Mouse (Mus musculus) embryonic facial prominence, embryonic 11.5 days (tissue): ENCODE measurements at regions not wholly inside any gene's neighbourhood (a gene's known extent, or its start where the extent isn't known, plus 50 kb on each side); places are given as distances from the start of the nearest gene placed in this dataset.

ENCODE experiments used
- ATAC-seq: fragments of 200-750 bp; cut with Nextera tagmentation; replicated peaks from 2 replicates; pipeline ENCODE4 v1.8.0; 2017; ENCODE audit warnings: low read depth; ENCODE audit not compliant: insufficient number of reproducible peaks, low FRiP score, low TSS enrichment
- DNase-seq: peaks from one replicate; pipeline ENCODE4 v3.0.0-alpha.2; 2015; ENCODE audit warnings: low spot score
- H3K27ac ChIP-seq: fragments of 300-500 bp; sonication (generic); replicated peaks from 2 replicates; pipeline ENCODE4 v1.5.1; 2014; ENCODE audit warnings: mild to moderate bottlenecking, low read depth, low read length, control low read depth
- H3K27me3 ChIP-seq: fragments of 300-500 bp; sonication (generic); 2 replicates; pipeline ENCODE4 v1.6.1; 2014; ENCODE audit warnings: mild to moderate bottlenecking, low read length, moderate library complexity, mixed read lengths; ENCODE audit not compliant: control insufficient read depth, insufficient read depth
- H3K36me3 ChIP-seq: fragments of 300-500 bp; sonication (generic); replicated peaks from 2 replicates; pipeline ENCODE4 v1.6.1; 2014; ENCODE audit warnings: low read depth, mild to moderate bottlenecking, low read length, moderate library complexity, mixed read lengths; ENCODE audit not compliant: control insufficient read depth, insufficient read depth
- H3K4me1 ChIP-seq: fragments of 300-500 bp; sonication (generic); 2 replicates; pipeline ENCODE4 v1.6.1; 2014; ENCODE audit warnings: low read length, mixed read lengths; ENCODE audit not compliant: control insufficient read depth, insufficient read depth
- H3K4me2 ChIP-seq: fragments of 300-500 bp; sonication (generic); 2 replicates; pipeline ENCODE4 v1.6.1; 2014; ENCODE audit warnings: low read depth, mild to moderate bottlenecking, control low read depth, low read length, moderate library complexity
- H3K4me3 ChIP-seq: fragments of 300-500 bp; sonication (generic); 2 replicates; pipeline ENCODE4 v1.5.1; 2014; ENCODE audit warnings: low read depth, low read length, control low read depth
- H3K9ac ChIP-seq: fragments of 300-500 bp; sonication (generic); replicated peaks from 2 replicates; pipeline ENCODE4 v1.6.1; 2014; ENCODE audit warnings: mild to moderate bottlenecking, control low read depth, low read length
- H3K9me3 ChIP-seq: fragments of 300-500 bp; sonication (generic); replicated peaks from 2 replicates; pipeline ENCODE4 v1.6.1; 2016; ENCODE audit warnings: mild to moderate bottlenecking, low read length, inconsistent platforms, mixed read lengths; ENCODE audit not compliant: control insufficient read depth
- WGBS: fragments of 180-500 bp; shearing (Covaris S2); extraction: QIAGEN DNeasy Blood & Tissue Kit; methylation state at CpG from one replicate; pipeline ENCODE4 v1.1.7; 2014; 5-methylcytosine and 5-hydroxymethylcytosine counted together

DNA sequence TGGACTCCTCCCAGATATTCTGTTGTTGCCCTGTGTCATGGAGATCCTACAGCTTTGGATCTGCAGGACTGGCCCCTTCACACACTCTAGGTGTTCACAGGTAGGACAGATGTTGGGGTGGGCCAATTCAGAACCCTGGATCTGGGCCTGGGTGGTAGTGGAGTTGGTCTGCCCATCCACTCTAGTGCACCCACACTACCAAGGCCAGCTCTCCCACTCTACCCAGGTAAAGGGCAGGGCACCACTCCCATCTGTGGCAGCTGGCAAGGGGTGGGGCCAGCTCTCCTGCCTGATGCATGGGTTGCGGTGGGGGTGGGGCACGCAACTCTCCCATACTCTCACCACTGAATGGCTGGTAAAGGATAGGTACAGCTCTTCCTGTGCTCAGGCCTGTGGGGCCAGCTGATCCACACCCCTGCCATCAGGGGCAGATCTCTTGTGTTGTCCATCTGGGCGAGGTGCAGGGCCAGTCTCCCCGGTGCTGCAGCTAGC, 76.5 kb downstream of the Gja1 start:
- DNase-seq (no peak), ATAC-seq (no peak)
- WGBS, result 85% methylated on average over 4 of the region's 4 CpGs
- H3K4me2 ChIP-seq, result no peak overlapping the region
- no peaks in the 10 kb centered on the region for H3K36me3 ChIP-seq
- H3K4me1 ChIP-seq, result no peaks in the 10 kb centered on the region
- H3K27me3 ChIP-seq, result no peaks in the 10 kb centered on the region
- H3K4me3 ChIP-seq, result no peak overlapping the region
- H3K27ac ChIP-seq, result no peak overlapping the region
- H3K9ac ChIP-seq, result no peak overlapping the region
- no peaks in the 10 kb centered on the region for H3K9me3 ChIP-seq

DNA sequence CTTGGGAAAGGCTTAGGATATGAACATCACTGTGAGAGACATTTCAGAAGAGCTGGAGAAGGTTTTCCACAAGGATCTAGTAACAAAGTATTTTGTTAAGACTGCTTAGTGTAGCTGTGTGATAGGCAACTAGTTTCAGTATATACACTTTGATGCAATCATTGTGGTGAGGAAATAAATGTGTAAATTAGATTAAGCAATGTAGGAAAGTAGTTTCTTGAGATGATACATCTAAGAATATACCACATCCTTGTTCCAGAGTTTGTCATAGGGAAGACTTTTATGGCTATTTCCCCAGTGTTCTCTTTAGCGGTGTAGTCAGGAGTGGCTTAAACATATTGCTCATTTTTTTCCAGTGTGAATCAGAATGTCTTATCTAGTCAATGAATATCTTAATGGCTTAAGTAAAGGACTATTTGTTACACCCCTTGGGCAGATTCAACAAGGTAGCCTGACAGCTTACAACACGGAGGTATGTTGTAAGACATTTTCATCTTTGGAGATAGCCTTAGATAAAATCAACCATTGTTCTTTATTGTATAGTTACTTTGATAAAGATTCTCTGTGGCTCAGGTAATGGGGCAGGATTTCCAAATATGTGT, 78.8 kb downstream of the Gja1 start:
- no peaks in the 10 kb centered on the region for H3K27me3 ChIP-seq
- no peak overlapping the region for H3K4me2 ChIP-seq
- ATAC-seq, result no peak
- WGBS, result 90% methylated on average over 2 of the region's 2 CpGs
- no peak overlapping the region for H3K4me3 ChIP-seq
- no peaks in the 10 kb centered on the region for H3K9me3 ChIP-seq
- no peak for DNase-seq
- H3K27ac ChIP-seq, result no peak overlapping the region
- no peak overlapping the region for H3K9ac ChIP-seq
- H3K4me1 ChIP-seq, result no peaks in the 10 kb centered on the region
- H3K36me3 ChIP-seq, result no peaks in the 10 kb centered on the region

DNA sequence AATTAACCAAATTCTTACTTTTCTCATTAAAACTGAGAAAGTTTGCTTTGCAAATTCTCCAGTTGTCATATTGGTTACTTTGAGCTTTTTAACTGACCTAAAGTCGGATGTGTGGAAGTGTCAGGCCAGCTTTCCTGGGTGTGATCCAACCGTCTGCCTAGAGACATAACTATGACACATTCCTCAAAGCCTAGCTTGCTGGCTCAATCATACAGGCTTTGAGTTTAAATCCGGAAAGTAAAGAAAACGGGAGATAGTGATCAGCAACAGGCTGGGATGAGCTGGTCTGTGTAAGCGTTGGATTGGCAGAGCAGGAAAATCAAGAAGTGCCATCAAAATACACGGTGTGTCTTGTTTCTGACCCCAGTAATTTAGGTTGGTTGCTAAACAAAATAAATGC, 91.4 kb downstream of the Gja1 start:
- Histone ChIP-seq H3K27ac (0 out of 2 replicates have a peak overlapping the region, but pooled peaks have one; percentile 23), H3K4me3 (no peak overlapping the region), H3K9ac (no peak overlapping the region), H3K27me3 (no peaks in the 10 kb centered on the region), H3K4me1 (no peaks in the 10 kb centered on the region), H3K4me2 (no peak overlapping the region), H3K36me3 (no peaks in the 10 kb centered on the region), H3K9me3 (no peaks in the 10 kb centered on the region)
- ATAC-seq (no peak), DNase-seq (peak; percentile 21)
- 27% methylated on average over 6 of the region's 6 CpGs for WGBS

DNA sequence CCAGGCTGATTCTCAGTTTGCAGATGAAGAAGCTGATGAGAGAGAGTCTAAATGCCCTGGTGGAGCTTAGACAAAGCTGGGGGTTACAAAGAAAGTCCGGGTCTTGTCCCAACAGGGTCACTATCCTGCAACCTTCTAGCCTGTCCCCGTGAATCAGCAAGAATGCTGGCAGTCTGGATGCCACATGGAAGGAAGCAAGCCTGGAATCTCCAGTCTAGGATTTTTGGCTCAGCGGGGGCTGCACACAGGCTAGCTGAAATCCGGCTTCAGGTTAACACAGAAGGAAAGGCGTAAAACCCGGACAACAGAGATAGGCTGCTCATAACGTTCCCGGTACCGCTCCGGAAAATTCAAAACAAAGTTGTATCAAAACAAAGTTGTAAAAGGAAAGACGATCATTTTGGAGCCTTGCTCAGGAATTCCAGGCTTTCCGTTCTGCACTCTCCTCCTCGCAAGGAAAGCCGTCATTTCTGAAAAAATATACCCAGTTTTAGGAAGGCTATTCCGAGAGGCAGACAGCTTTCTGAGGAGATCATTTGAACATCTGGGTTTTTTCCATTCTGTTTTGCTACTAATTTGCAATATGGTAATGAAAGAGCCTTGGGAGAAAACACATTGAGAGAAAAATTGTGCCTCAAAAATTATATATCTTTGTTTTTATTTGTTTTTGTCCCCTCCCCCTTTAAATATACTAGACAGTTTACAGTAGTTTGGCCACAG, 92.0 kb downstream of the Gja1 start:
- Histone ChIP-seq H3K9ac (peak overlapping the region; percentile 26), H3K4me2 (peak overlapping the region; percentile 2), H3K9me3 (no peaks in the 10 kb centered on the region), H3K4me1 (no peaks in the 10 kb centered on the region), H3K4me3 (peak overlapping the region; percentile 3; the same call in 1 of the 2 replicates), H3K27ac (peak overlapping the region; percentile 23; the same call in 1 of the 2 replicates), H3K36me3 (no peaks in the 10 kb centered on the region), H3K27me3 (no peaks in the 10 kb centered on the region)
- no peak for ATAC-seq
- WGBS, result 24% methylated on average over 15 of the region's 15 CpGs
- peak; percentile 70 for DNase-seq

DNA sequence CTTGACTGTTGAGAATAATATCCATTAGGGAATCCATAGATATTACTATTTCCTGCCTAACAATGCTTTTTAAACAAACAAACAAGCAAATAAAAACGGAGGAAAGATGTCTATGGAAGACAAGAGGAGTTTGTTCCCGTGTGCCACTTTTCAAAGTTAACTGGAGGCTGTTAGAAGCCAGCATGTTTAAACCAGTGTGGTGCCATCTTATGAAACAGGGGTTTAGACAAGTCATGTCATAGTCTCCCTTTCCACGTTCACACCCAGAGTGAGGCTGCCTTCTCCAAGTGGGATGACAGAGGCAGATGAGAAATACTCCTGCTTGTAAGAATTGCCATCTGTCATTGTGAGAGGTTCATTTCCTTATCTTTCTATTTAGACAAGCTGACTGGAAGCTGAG, 92.8 kb downstream of the Gja1 start:
- Histone ChIP-seq H3K4me1 (no peaks in the 10 kb centered on the region), H3K4me3 (no peak overlapping the region), H3K36me3 (no peaks in the 10 kb centered on the region), H3K4me2 (no peak overlapping the region), H3K9ac (no peak overlapping the region), H3K9me3 (no peaks in the 10 kb centered on the region), H3K27me3 (no peaks in the 10 kb centered on the region), H3K27ac (no peak overlapping the region)
- no peak for DNase-seq
- WGBS, result 72% methylated on average over 3 of the region's 3 CpGs
- no peak for ATAC-seq

DNA sequence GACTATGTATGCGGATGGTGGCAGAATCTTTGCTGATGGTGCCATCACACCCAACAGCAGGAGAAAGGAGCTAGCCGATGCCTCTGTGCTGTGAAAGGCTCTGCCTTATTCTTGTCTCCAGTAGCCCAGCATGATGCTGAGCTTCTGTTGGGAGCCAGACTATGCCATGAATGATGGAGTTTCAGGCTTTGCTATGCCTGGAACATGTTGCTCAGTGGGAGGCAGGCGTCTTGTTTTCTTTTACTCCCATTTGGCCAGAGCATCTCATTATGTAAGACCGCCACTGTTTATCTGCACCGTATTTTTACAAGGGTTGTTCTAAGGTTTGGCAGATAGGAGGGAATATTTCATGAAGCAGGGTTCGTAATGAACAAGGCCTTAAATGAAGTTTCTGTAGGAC, 97.8 kb downstream of the Gja1 start:
- 76% methylated on average over 6 of the region's 6 CpGs for WGBS
- no peak for ATAC-seq

DNA sequence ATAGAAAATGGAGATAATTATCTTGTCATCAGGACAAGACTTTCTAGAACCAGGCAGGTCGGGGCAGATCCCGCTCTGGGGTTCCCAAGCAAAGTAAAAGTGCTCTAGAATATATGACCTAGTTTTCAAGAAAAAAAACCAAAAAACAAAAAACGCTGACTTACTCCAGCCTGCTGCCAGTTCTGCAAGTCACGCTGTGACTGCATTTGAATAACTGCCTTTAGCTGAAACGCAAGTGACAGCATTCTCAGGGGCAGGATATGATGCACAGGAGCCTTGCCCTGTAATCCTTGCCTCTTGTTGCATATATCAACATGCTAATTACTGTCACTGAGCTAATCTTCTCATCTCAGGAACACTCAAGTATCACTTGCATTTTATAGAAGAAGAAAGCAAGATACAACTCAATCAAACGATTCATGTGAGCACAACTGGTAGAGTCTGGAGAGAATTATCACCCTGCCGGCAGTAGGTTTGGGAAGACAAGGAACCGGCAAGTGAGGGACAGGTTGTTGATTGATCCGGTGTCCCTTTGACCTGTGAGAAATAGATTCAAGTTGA, 105.1 kb downstream of the Gja1 start:
- no peaks in the 10 kb centered on the region for H3K36me3 ChIP-seq
- H3K9ac ChIP-seq, result no peak overlapping the region
- peak; percentile 19 for DNase-seq
- WGBS, result 46% methylated on average over 9 of the region's 9 CpGs
- H3K4me2 ChIP-seq, result no peak overlapping the region
- no peaks in the 10 kb centered on the region for H3K4me1 ChIP-seq
- no peaks in the 10 kb centered on the region for H3K27me3 ChIP-seq
- no peak overlapping the region for H3K4me3 ChIP-seq
- no peak for ATAC-seq
- H3K27ac ChIP-seq, result no peak overlapping the region
- H3K9me3 ChIP-seq, result no peaks in the 10 kb centered on the region

More for the DNA sequence above, 97.8 kb downstream of the Gja1 start:
- DNase-seq, result no peak
- no peak overlapping the region for H3K9ac ChIP-seq
- H3K27ac ChIP-seq, result no peak overlapping the region
- H3K4me3 ChIP-seq, result no peak overlapping the region
- no peaks in the 10 kb centered on the region for H3K27me3 ChIP-seq
- no peaks in the 10 kb centered on the region for H3K9me3 ChIP-seq
- no peaks in the 10 kb centered on the region for H3K4me1 ChIP-seq
- H3K36me3 ChIP-seq, result no peaks in the 10 kb centered on the region
- H3K4me2 ChIP-seq, result no peak overlapping the region

DNA sequence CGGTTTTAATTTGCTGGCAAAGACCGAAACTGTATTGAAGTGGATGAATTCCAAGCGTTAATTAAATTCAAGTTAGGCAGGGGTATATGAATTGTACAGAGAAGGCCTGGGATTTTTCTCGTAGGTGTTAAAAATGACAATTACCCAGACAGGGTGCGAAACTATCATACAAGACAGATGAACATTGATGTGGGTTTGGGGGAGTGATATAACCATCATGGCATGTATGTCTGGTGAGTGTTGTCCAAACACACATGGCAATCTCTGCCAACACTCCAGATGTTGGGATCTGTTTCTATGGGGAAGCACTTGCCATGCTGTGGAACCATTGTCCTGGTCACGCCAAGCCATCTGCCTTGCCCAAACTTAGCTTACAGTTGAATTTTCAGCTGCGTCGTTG, 107.8 kb downstream of the Gja1 start:
- 91% methylated on average over 8 of the region's 8 CpGs for WGBS
- Histone ChIP-seq H3K27me3 (no peaks in the 10 kb centered on the region), H3K9ac (no peak overlapping the region), H3K4me1 (no peaks in the 10 kb centered on the region), H3K36me3 (no peaks in the 10 kb centered on the region), H3K9me3 (no peaks in the 10 kb centered on the region), H3K27ac (no peak overlapping the region), H3K4me3 (no peak overlapping the region), H3K4me2 (no peak overlapping the region)
- no peak for ATAC-seq
- no peak for DNase-seq
